Mouse (Mus musculus): Measurements from ENCODE around the gene Fahd2a.

The Fahd2a gene

GRCm38 (mm10) chr2:127430238-127430637 is 14.1 kb downstream of the Fahd2a start:
- DNase-seq: peak; percentile 57

GRCm38 (mm10) chr2:127424977-127425376 is 19.4 kb downstream of the Fahd2a start, which contains the start of gene Gpat2:
Gpat2 (plus strand) TSS chr2:127425199.
- no peak for DNase-seq

GRCm38 (mm10) chr2:127418266-127418970 is 25.9 kb downstream of the Fahd2a start:
- no peak for DNase-seq

- no peak for DNase-seq
Observed at GRCm38 (mm10) chr2:127416706-127417105, 27.7 kb downstream of the Fahd2a start.

- DNase-seq: no peak
Observed at GRCm38 (mm10) chr2:127415806-127416205, 28.6 kb downstream of the Fahd2a start.

- no peak for DNase-seq
Observed at GRCm38 (mm10) chr2:127411126-127411525, 33.2 kb downstream of the Fahd2a start.

- DNase-seq: no peak
Observed at GRCm38 (mm10) chr2:127398738-127399137, 45.6 kb downstream of the Fahd2a start.

GRCm38 (mm10) chr2:127394606-127395161 is 49.7 kb downstream of the Fahd2a start:
- no peak for DNase-seq

- DNase-seq: no peak
Observed at GRCm38 (mm10) chr2:127391323-127391722, 53.0 kb downstream of the Fahd2a start.

GRCm38 (mm10) chr2:127390846-127391245 is 53.5 kb downstream of the Fahd2a start:
- no peak for DNase-seq

GRCm38 (mm10) chr2:127390352-127390751 is 54.0 kb downstream of the Fahd2a start:
- no peak for DNase-seq

GRCm38 (mm10) chr2:127387521-127387920 is 56.8 kb downstream of the Fahd2a start:
- DNase-seq: no peak

Data from liver (tissue).